Mouse (Mus musculus) fibroblast of lung, adult 2 months (primary cell): ENCODE measurements around the gene Cbwd1.
"Not testable (repeated sequence)": the region's sequence is repeated elsewhere in the genome, so short reads cannot be mapped to it uniquely, and the experiment has no call there.

ENCODE experiments used
- DNase-seq: peaks from one replicate; pipeline ENCODE4 v3.0.0-alpha.2; 2011; ENCODE audit warnings: low read depth

The Cbwd1 gene

GRCm38 (mm10) chr19:24897006-24897895 is 64.2 kb downstream of the Cbwd1 start:
- DNase-seq = no peak

- no peak for DNase-seq
Observed at GRCm38 (mm10) chr19:24896536-24896935, 64.9 kb downstream of the Cbwd1 start.

GRCm38 (mm10) chr19:24886888-24887287 is 74.5 kb downstream of the Cbwd1 start:
- no peak for DNase-seq

GRCm38 (mm10) chr19:24885504-24885903 is 75.9 kb downstream of the Cbwd1 start:
- peak; percentile 27 for DNase-seq

- no peak for DNase-seq
Observed at GRCm38 (mm10) chr19:24881237-24881636, 80.2 kb downstream of the Cbwd1 start.

GRCm38 (mm10) chr19:24875129-24875870 is 86.1 kb downstream of the Cbwd1 start, which contains the start of gene Gm10053:
Gm10053 (plus strand) TSS chr19:24875686.
- DNase-seq = not testable (repeated sequence)

- no peak for DNase-seq
Observed at GRCm38 (mm10) chr19:24873873-24874272, 87.5 kb downstream of the Cbwd1 start.

- DNase-seq = peak; percentile 34
Observed at GRCm38 (mm10) chr19:24871037-24871635, 90.3 kb downstream of the Cbwd1 start.
